Mouse (Mus musculus): ENCODE data around the gene Adamts14. TPM values are rescaled to one million over a fixed set of nuclear protein-coding genes. Genes with fewer than 3 reads are reported as not detected.
A peak's percentile ranks its signal among the peaks of the same experiment; 100 is the strongest.

Adamts14 gene
- total RNA-seq, 2 experiments from 2014 or later = 1.8 TPM

- DNase-seq = no peak
Observed at GRCm38 (mm10) chr10:61231756-61232155, 41.5 kb downstream of the Adamts14 start.

GRCm38 (mm10) chr10:61226784-61227396 is 46.3 kb downstream of the Adamts14 start:
- no peak for DNase-seq

- no peak for DNase-seq
Observed at GRCm38 (mm10) chr10:61225694-61226093, 47.5 kb downstream of the Adamts14 start.

- DNase-seq = no peak
Observed at GRCm38 (mm10) chr10:61219318-61219717, 53.9 kb downstream of the Adamts14 start.

GRCm38 (mm10) chr10:61216163-61216562 is 57.1 kb downstream of the Adamts14 start:
- DNase-seq = no peak

GRCm38 (mm10) chr10:61215658-61216057 is 57.6 kb downstream of the Adamts14 start:
- DNase-seq = no peak

GRCm38 (mm10) chr10:61212817-61213216 is 60.4 kb downstream of the Adamts14 start:
- DNase-seq = no peak

GRCm38 (mm10) chr10:61211743-61212142 is 61.5 kb downstream of the Adamts14 start:
- peak; percentile 29 to 39 for DNase-seq

- no peak for DNase-seq
Observed at GRCm38 (mm10) chr10:61211105-61211504, 62.1 kb downstream of the Adamts14 start.

- DNase-seq = no peak
Observed at GRCm38 (mm10) chr10:61208114-61208684, 65.0 kb downstream of the Adamts14 start.

GRCm38 (mm10) chr10:61203930-61204329 is 69.3 kb downstream of the Adamts14 start:
- no peak for DNase-seq

GRCm38 (mm10) chr10:61201596-61202318 is 71.5 kb downstream of the Adamts14 start:
- DNase-seq = no peak

GRCm38 (mm10) chr10:61200998-61201397 is 72.2 kb downstream of the Adamts14 start:
- DNase-seq = no peak

- no peak for DNase-seq
Observed at GRCm38 (mm10) chr10:61200232-61200820, 72.9 kb downstream of the Adamts14 start.

- DNase-seq = peak; percentile 62 to 73
Observed at GRCm38 (mm10) chr10:61199566-61200213, 73.5 kb downstream of the Adamts14 start.

- no peak for DNase-seq
Observed at GRCm38 (mm10) chr10:61195718-61196291, 77.4 kb downstream of the Adamts14 start.

GRCm38 (mm10) chr10:61195216-61195615 is 78.0 kb downstream of the Adamts14 start:
- no peak for DNase-seq

- DNase-seq = no peak
Observed at GRCm38 (mm10) chr10:61194611-61195010, 78.6 kb downstream of the Adamts14 start.

GRCm38 (mm10) chr10:61188010-61188409 is 85.2 kb downstream of the Adamts14 start:
- DNase-seq = no peak

GRCm38 (mm10) chr10:61187001-61187400 is 86.2 kb downstream of the Adamts14 start:
- no peak for DNase-seq

GRCm38 (mm10) chr10:61179927-61180326 is 93.3 kb downstream of the Adamts14 start:
- DNase-seq = no peak

- DNase-seq = no peak
Observed at GRCm38 (mm10) chr10:61178687-61179086, 94.6 kb downstream of the Adamts14 start.

Measured in layer of hippocampus, postnatal 36 days (tissue).